Mouse (Mus musculus): ENCODE measurements at regions not wholly inside any gene's neighbourhood (a gene's known extent, or its start where the extent isn't known, plus 50 kb on each side); places are given as distances from the start of the nearest gene placed in this dataset.

DNA sequence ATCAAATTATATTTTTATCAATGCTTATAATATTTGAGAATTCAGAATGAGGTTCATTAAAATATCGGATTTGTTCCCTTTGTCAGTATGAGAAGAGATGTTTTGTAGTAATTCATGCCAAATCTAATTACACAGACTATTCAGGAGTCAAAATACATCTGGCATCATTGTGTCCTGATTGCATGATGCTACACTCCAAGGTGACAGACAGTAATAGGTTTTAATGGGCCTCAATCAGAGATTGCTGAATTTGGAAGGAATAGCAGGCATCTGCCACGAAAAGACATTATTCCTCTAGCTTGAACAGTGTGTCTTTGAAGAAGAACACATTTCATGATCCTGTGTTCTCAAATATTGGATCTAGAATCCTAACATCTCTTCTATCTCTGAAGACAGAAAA lies 1177.2 kb downstream of the Pcdh18 start:
- no peak overlapping the region for H3K27ac ChIP-seq (ENCODE audit: low read depth, low read length)
- H3K36me3 ChIP-seq (ENCODE audit: control insufficient read depth, insufficient read depth, low read length): no peaks in the 10 kb centered on the region
- no peak overlapping the region for H3K4me2 ChIP-seq (ENCODE audit: low read length)
- H3K4me1 ChIP-seq (ENCODE audit: control insufficient read depth, insufficient read depth, low read length): no peaks in the 10 kb centered on the region
- H3K4me3 ChIP-seq (ENCODE audit: low read depth, low read length): no peak overlapping the region
- no peak overlapping the region for H3K9ac ChIP-seq (ENCODE audit: low read length)
- H3K27me3 ChIP-seq (replicated peaks; ENCODE audit: control insufficient read depth, insufficient read depth, low read length): no peaks in the 10 kb centered on the region
- ATAC-seq: peak; percentile 89
- 45% methylated on average over 2 of the region's 2 CpGs for WGBS
- peak; percentile 83 for DNase-seq (ENCODE audit: low spot score)
- no peaks in the 10 kb centered on the region for H3K9me3 ChIP-seq (replicated peaks; ENCODE audit: control insufficient read depth, low read length)

DNA sequence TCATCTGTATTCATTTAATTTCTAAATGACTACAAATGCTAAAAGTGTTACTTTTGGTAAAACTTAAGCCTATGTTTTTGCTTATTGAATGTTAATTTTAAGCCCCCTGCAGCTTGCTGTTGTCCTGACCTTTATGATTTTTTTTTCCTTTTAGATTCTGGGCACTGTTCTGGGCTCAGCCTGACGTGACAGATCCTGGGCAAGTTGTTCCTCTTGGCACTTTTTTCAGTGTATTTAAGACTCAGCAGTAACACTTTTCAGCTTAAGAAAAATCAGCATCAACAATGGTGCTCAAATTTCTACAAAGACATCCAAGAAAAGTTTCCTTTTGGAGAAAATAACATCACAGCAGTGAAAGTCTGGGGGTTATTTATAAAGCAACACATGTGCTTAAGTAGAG lies 1177.9 kb downstream of the Pcdh18 start:
- ATAC-seq (no peak), DNase-seq (ENCODE audit: low spot score) (peak; percentile 33)
- H3K4me3 ChIP-seq (ENCODE audit: low read depth, low read length): no peak overlapping the region
- H3K27ac ChIP-seq (ENCODE audit: low read depth, low read length): no peak overlapping the region
- no peaks in the 10 kb centered on the region for H3K9me3 ChIP-seq (replicated peaks; ENCODE audit: control insufficient read depth, low read length)
- WGBS: 38% methylated on average over 1 of the region's 1 CpGs
- H3K27me3 ChIP-seq (replicated peaks; ENCODE audit: control insufficient read depth, insufficient read depth, low read length): no peaks in the 10 kb centered on the region
- no peaks in the 10 kb centered on the region for H3K4me1 ChIP-seq (ENCODE audit: control insufficient read depth, insufficient read depth, low read length)
- no peak overlapping the region for H3K9ac ChIP-seq (ENCODE audit: low read length)
- H3K36me3 ChIP-seq (ENCODE audit: control insufficient read depth, insufficient read depth, low read length): no peaks in the 10 kb centered on the region
- no peak overlapping the region for H3K4me2 ChIP-seq (ENCODE audit: low read length)

DNA sequence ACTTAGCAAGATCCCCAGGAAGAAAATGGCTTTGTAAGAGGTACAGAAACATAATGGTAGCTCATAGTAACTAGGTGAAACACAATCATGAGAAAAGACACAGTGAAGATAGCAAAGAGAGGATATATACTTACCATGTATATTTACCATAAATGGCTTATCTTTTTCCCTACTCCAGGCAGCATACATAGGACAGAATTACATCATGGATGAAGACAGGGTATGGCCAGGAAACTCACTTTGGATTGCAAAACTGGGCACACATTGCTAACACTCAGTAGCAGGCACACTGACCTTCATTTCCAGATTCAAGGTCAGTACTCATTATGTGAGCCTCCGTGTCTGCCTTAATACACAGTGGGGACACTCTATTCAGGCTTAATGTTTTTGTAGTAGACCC lies 1210.5 kb downstream of the Pcdh18 start:
- Histone ChIP-seq H3K36me3 (ENCODE audit: control insufficient read depth, insufficient read depth, low read length) (no peaks in the 10 kb centered on the region), H3K4me1 (ENCODE audit: control insufficient read depth, insufficient read depth, low read length) (no peaks in the 10 kb centered on the region), H3K4me3 (ENCODE audit: low read depth, low read length) (no peak overlapping the region), H3K9me3 (replicated peaks; ENCODE audit: control insufficient read depth, low read length) (no peaks in the 10 kb centered on the region), H3K27me3 (replicated peaks; ENCODE audit: control insufficient read depth, insufficient read depth, low read length) (no peaks in the 10 kb centered on the region), H3K9ac (ENCODE audit: low read length) (no peak overlapping the region), H3K27ac (ENCODE audit: low read depth, low read length) (no peak overlapping the region), H3K4me2 (ENCODE audit: low read length) (no peak overlapping the region)
- no peak for ATAC-seq
- DNase-seq (ENCODE audit: low spot score): no peak
- WGBS: 74% methylated on average over 1 of the region's 1 CpGs

DNA sequence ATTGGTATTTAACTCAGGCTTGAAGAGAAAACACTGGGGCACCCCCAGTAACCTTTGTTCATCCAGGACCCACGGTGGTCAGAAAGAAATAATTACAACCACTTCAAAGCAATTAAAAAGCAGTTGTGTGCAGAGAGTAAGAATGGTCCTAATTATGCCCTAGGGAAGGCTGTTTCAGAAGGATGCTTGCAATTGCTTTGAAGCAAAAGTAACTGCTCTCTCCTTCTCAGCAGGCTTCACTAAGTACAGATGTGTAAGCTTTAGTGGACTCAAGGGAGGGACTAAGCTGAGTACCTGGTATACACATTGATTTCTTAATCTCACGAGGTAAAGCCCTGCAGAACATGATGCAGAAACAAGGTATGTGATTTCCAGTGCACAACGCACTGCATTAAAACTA lies 1242.1 kb downstream of the Pcdh18 start:
- no peak overlapping the region for H3K27ac ChIP-seq (ENCODE audit: low read depth, low read length)
- ATAC-seq (no peak), DNase-seq (ENCODE audit: low spot score) (no peak)
- H3K4me3 ChIP-seq (ENCODE audit: low read depth, low read length): no peak overlapping the region
- H3K9ac ChIP-seq (ENCODE audit: low read length): no peak overlapping the region
- no peaks in the 10 kb centered on the region for H3K4me1 ChIP-seq (ENCODE audit: control insufficient read depth, insufficient read depth, low read length)
- H3K27me3 ChIP-seq (replicated peaks; ENCODE audit: control insufficient read depth, insufficient read depth, low read length): no peaks in the 10 kb centered on the region
- H3K9me3 ChIP-seq (replicated peaks; ENCODE audit: control insufficient read depth, low read length): no peaks in the 10 kb centered on the region
- WGBS: 7% methylated on average over 3 of the region's 3 CpGs
- no peak overlapping the region for H3K4me2 ChIP-seq (ENCODE audit: low read length)
- H3K36me3 ChIP-seq (ENCODE audit: control insufficient read depth, insufficient read depth, low read length): no peaks in the 10 kb centered on the region

DNA sequence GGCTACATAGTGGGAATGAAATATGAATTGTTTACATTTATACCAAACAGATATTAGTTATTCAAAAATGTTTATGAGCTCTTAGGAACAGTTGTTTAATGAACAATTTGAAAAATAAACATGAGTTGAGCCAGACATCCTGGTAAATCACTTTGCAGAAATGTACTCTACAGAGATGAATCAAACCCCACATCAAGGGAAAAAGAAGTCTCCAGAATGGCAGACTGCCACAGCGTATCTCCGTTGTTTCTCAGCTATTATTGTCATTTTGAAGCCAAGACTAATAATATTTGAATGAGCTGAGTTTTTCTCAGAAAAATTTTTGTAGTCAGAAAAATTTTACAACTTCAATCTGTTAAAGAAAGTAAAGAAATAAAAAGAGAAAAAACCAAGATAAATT lies 1253.1 kb downstream of the Pcdh18 start:
- H3K9ac ChIP-seq (ENCODE audit: low read length): no peak overlapping the region
- WGBS: 91% methylated on average over 2 of the region's 2 CpGs
- no peaks in the 10 kb centered on the region for H3K9me3 ChIP-seq (replicated peaks; ENCODE audit: control insufficient read depth, low read length)
- H3K36me3 ChIP-seq (ENCODE audit: control insufficient read depth, insufficient read depth, low read length): no peaks in the 10 kb centered on the region
- no peak overlapping the region for H3K4me3 ChIP-seq (ENCODE audit: low read depth, low read length)
- DNase-seq (ENCODE audit: low spot score) (no peak), ATAC-seq (no peak)
- no peak overlapping the region for H3K27ac ChIP-seq (ENCODE audit: low read depth, low read length)
- no peaks in the 10 kb centered on the region for H3K27me3 ChIP-seq (replicated peaks; ENCODE audit: control insufficient read depth, insufficient read depth, low read length)
- no peak overlapping the region for H3K4me2 ChIP-seq (ENCODE audit: low read length)
- H3K4me1 ChIP-seq (ENCODE audit: control insufficient read depth, insufficient read depth, low read length): no peaks in the 10 kb centered on the region

DNA sequence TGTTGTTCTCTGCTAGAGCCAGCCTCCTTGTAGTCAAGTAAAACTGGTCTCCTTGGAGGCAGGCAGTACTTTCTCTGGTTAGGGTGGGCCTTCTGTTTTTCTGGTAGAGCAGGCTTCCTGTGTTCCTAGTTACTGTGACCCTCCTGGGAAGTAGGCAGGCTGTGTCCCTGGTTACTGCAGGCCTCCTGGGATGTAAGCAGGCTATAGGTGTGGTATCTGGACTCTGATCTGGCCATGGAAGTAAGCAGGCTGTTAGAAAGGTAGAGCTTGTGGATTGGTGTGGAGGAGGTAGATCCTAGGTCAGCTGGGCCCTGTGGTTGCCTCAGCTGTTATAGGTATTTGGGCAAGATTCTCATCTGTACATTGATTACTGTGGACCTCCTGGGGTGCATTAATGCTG lies 1292.4 kb downstream of the Pcdh18 start:
- no peaks in the 10 kb centered on the region for H3K4me1 ChIP-seq (ENCODE audit: control insufficient read depth, insufficient read depth, low read length)
- H3K4me3 ChIP-seq (ENCODE audit: low read depth, low read length): no peak overlapping the region
- H3K9me3 ChIP-seq (replicated peaks; ENCODE audit: control insufficient read depth, low read length): no peaks in the 10 kb centered on the region
- DNase-seq (ENCODE audit: low spot score) (no peak), ATAC-seq (no peak)
- no peak overlapping the region for H3K4me2 ChIP-seq (ENCODE audit: low read length)
- H3K27ac ChIP-seq (ENCODE audit: low read depth, low read length): no peak overlapping the region
- H3K27me3 ChIP-seq (replicated peaks; ENCODE audit: control insufficient read depth, insufficient read depth, low read length): no peaks in the 10 kb centered on the region
- H3K9ac ChIP-seq (ENCODE audit: low read length): no peak overlapping the region
- H3K36me3 ChIP-seq (ENCODE audit: control insufficient read depth, insufficient read depth, low read length): no peaks in the 10 kb centered on the region

DNA sequence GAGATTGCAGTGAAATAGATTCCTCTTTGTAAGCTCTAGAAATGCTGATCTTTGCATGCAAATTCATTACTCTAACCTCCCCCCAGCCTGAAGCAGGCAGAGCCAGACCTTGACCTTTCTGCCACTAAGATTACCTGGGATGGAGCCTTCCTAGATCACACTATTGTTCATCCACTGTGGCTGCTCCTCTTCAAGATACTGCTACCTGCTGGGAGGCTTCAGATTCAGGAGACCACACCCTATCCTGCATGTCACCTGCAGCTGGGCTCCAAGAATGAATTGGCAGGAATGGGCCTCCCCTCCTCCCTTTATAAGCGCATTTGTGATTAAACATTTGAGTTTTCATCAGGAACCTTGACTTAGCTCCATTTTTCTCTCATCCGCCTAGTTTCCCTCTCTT lies 1315.2 kb downstream of the Pcdh18 start:
- Histone ChIP-seq H3K4me1 (ENCODE audit: control insufficient read depth, insufficient read depth, low read length) (no peaks in the 10 kb centered on the region), H3K27me3 (replicated peaks; ENCODE audit: control insufficient read depth, insufficient read depth, low read length) (no peaks in the 10 kb centered on the region), H3K9me3 (replicated peaks; ENCODE audit: control insufficient read depth, low read length) (no peaks in the 10 kb centered on the region), H3K36me3 (ENCODE audit: control insufficient read depth, insufficient read depth, low read length) (no peaks in the 10 kb centered on the region), H3K4me3 (ENCODE audit: low read depth, low read length) (no peak overlapping the region), H3K27ac (ENCODE audit: low read depth, low read length) (no peak overlapping the region), H3K9ac (ENCODE audit: low read length) (no peak overlapping the region), H3K4me2 (ENCODE audit: low read length) (no peak overlapping the region)
- no peak for DNase-seq (ENCODE audit: low spot score)
- 87% methylated on average over 2 of the region's 2 CpGs for WGBS
- ATAC-seq: no peak

DNA sequence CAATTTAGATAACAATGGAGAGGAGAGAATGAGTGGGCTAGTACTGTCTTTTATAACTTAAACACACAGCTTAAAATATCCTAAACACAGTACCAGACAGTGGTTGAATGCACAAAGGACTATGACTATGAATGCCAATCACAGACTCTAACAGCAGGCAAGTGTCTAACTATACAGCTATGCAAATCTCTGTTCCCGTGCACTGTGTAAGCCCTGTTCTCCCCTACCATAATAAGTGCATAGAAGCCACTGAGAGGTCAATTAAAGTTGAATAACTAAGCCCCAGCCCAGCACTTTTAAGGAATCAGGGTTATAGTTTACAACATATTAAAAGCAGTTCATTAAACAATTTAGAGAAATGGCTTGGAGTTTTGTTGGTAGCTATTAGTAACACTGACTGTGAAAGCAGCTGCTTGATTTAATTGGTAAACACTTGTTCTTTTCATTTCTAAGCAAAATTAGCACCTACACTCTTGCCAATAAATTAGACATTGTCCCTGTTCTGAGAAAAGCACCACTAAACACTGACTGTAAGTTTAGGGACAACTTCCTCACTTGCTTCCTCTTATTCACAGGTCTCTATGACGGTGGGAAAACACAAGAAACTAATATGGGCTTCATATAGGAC lies 1327.6 kb downstream of the Pcdh18 start:
- ATAC-seq: peak; percentile 89
- 11% methylated on average over 2 of the region's 2 CpGs for WGBS

DNA sequence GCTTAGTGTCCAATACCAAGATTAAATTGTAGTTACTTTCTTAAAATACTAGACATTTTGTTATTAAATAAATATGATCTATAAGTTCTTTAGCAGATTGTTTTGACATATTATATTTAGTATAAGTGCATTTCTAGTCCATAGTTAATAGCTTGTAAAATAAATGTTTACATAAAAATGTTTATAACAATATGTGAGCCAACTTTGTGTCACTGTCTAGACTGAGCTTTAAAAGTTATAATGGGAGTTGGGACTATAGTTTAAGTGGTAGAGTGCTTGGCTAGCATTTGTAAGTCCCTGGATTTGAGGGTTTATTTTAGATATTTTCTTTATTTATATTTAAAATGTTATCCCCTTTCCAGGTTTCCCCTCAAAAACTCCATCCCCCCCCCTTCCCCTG lies 1367.3 kb downstream of the Pcdh18 start:
- ATAC-seq (no peak), DNase-seq (ENCODE audit: low spot score) (no peak)
- H3K9ac ChIP-seq (ENCODE audit: low read length): no peak overlapping the region
- no peaks in the 10 kb centered on the region for H3K9me3 ChIP-seq (replicated peaks; ENCODE audit: control insufficient read depth, low read length)
- H3K36me3 ChIP-seq (ENCODE audit: control insufficient read depth, insufficient read depth, low read length): no peaks in the 10 kb centered on the region
- no peak overlapping the region for H3K4me3 ChIP-seq (ENCODE audit: low read depth, low read length)
- no peaks in the 10 kb centered on the region for H3K27me3 ChIP-seq (replicated peaks; ENCODE audit: control insufficient read depth, insufficient read depth, low read length)
- no peak overlapping the region for H3K27ac ChIP-seq (ENCODE audit: low read depth, low read length)
- H3K4me1 ChIP-seq (ENCODE audit: control insufficient read depth, insufficient read depth, low read length): no peaks in the 10 kb centered on the region
- no peak overlapping the region for H3K4me2 ChIP-seq (ENCODE audit: low read length)

More for the DNA sequence above, 1327.6 kb downstream of the Pcdh18 start:
- no peaks in the 10 kb centered on the region for H3K9me3 ChIP-seq (replicated peaks; ENCODE audit: control insufficient read depth, low read length)
- H3K27me3 ChIP-seq (replicated peaks; ENCODE audit: control insufficient read depth, insufficient read depth, low read length): no peaks in the 10 kb centered on the region
- no peak overlapping the region for H3K9ac ChIP-seq (ENCODE audit: low read length)
- H3K36me3 ChIP-seq (ENCODE audit: control insufficient read depth, insufficient read depth, low read length): no peaks in the 10 kb centered on the region
- H3K4me1 ChIP-seq (ENCODE audit: control insufficient read depth, insufficient read depth, low read length): no peaks in the 10 kb centered on the region
- no peak overlapping the region for H3K4me2 ChIP-seq (ENCODE audit: low read length)
- H3K4me3 ChIP-seq (ENCODE audit: low read depth, low read length): no peak overlapping the region
- H3K27ac ChIP-seq (ENCODE audit: low read depth, low read length): no peak overlapping the region
- DNase-seq (ENCODE audit: low spot score): peak; percentile 70

Measured in forebrain, embryonic 14.5 days (tissue).